Mouse (Mus musculus): ENCODE data around the gene Apol7b. TPM values are rescaled to one million over a fixed set of nuclear protein-coding genes. Genes with fewer than 3 reads are reported as not detected.
A peak's percentile ranks its signal among the peaks of the same experiment; 100 is the strongest.
"Not testable (repeated sequence)": the region's sequence is repeated elsewhere in the genome, so short reads cannot be mapped to it uniquely, and the experiment has no call there.

The Apol7b gene
- total RNA-seq (2021) = not detected
- long read RNA-seq, partial matches to known transcripts = 0 of 1 reads
- long read RNA-seq, other reads (novel, unspliced or antisense) = 1 of 1 reads

DNA sequence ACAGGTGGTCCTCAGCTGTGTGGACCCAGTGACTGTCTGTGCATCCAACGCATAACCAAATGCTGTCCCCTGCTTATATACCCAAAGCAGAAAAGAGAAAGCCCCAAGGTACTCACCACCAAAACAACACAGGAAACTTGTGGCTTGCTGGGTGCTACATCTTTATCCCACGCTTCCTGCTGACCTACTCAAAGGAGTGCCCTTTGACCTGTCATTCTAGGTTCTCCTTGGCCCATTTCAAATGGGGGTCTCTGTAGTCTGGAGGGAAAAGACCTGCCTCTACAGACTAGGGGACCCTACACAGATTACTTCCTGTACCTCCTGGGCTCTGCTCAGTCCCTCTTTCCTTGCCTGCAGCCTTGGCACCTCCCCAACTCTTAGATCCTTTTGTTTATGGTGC is at the start of gene Apol7b:
Apol7b (minus strand) TSS at position 101 of the 400 bp plus-strand sequence.
- DNase-seq (ENCODE audit: low spot score in 2 of 2) = not testable (repeated sequence)

GRCm38 (mm10) chr15:77494694-77495093 is 47.4 kb upstream of the Apol7b start:
- DNase-seq (ENCODE audit: low spot score in 2 of 2) = not testable (repeated sequence)

DNA sequence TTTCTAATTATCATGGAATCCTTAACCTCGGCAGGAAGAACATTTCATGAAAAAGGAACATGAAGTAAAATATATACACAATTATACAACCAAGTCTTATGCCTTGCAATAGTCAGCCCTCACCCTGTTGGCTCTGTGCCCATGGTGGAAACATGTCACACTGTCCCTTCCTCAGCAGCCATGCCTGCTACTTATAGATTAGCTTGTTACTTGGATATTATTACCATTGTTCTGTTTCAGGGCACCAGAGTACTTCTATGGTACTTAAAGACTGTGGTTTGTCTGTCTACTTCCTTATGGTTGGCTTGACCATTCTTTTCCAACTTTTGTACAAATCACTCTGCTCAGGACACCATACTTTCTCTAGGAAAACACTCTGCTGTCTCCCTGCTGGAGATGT is 45.9 kb upstream of the Apol7b start:
- DNase-seq (ENCODE audit: low spot score in 2 of 2) = not testable (repeated sequence)

- no peak for DNase-seq (ENCODE audit: low spot score in 2 of 2)
Measured at GRCm38 (mm10) chr15:77482140-77482794, 35.0 kb upstream of the Apol7b start.

DNA sequence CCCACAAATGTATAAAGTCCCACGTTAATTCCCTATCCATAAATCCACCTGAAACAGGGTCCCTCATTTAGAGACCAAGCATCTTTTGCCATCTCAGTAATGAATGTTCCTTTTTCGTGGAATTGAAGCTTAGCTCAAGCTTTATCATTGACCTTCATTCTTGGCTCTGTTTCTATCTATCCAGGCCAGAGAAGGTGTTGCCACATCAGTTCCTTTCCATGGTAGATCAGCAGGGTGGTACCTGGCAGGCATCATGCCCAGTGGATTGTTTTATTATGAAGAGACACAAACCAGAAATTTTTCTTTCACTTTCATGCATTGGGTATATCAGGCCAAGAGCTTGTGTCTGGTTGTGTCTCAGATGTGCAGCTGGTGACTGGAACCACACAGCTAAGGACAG is 29.4 kb upstream of the Apol7b start, which contains the start of gene Apol10a:
Apol10a (plus strand) TSS at position 355 of the 400 bp plus-strand sequence.
- DNase-seq (ENCODE audit: low spot score in 2 of 2) = not testable (repeated sequence)

- DNase-seq (ENCODE audit: low spot score in 2 of 2) = not testable (repeated sequence)
Measured at GRCm38 (mm10) chr15:77474699-77475390, 27.6 kb upstream of the Apol7b start.

- not testable (repeated sequence) for DNase-seq (ENCODE audit: low spot score in 2 of 2)
Measured at GRCm38 (mm10) chr15:77449927-77450326, 2.6 kb upstream of the Apol7b start.

GRCm38 (mm10) chr15:77445668-77446067 is 1.6 kb downstream of the Apol7b start:
- not testable (repeated sequence) for DNase-seq (ENCODE audit: low spot score in 2 of 2)

DNA sequence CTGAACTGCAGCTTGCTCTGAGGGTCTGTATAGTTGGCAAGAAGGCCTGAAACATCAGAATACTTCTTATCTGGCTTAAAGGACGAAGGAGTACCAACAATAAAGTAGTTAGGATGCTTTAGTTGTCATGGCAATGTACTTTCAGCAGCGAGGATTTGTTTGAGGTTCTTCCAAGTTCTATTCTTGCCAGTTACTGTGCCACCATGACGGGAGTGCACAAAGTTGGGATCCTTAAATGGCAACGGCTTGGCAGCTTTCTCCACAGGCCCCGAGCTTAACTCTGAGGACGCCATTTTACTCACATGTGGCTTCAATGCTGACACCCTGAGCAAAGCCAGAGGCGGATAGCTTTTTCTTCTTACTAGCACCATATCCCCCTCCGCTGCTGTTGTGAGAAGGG is 2.5 kb downstream of the Apol7b start:
- DNase-seq (ENCODE audit: low spot score in 2 of 2) = peak; percentile 13 to 52

DNA sequence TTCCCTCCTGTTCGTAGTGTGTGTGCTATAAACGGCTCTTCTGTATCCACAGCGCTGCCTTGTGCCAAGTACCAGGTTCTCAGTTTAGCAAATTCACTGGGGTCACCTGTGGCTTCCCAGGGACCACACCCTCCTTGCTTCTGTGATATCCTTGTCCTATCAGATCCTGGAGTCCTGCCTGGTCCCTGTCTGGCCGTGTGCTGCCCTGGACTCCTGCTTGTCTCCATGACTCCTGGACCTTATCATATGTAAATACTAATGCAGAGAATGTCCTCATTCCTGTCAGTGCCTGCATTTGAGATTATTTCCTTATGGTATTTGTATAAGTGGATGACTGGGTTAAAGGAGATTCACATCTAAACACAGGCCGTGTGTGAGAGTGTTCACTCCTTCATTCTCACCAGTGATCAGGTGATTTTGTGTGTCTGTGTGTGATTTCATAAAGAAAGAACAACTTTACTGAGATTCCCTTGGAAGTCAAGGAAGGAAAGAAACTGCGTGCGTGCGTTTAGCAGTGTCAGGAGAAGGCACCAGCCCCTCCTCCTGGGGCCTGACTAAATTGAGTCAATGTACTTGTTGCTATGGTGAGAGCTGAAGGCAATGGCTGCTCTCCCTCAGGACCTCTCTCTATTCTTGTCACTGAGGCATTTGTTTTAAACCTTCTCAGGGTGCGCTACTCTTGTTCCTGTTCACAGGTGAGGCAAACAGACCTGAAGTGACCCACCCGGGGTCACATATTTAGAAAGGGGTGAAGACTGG is 18.4 kb downstream of the Apol7b start:
- DNase-seq (ENCODE audit: low spot score in 2 of 2) = not testable (repeated sequence)

GRCm38 (mm10) chr15:77422925-77423324 is 24.4 kb downstream of the Apol7b start:
- not testable (repeated sequence) for DNase-seq (ENCODE audit: low spot score in 2 of 2)

DNA sequence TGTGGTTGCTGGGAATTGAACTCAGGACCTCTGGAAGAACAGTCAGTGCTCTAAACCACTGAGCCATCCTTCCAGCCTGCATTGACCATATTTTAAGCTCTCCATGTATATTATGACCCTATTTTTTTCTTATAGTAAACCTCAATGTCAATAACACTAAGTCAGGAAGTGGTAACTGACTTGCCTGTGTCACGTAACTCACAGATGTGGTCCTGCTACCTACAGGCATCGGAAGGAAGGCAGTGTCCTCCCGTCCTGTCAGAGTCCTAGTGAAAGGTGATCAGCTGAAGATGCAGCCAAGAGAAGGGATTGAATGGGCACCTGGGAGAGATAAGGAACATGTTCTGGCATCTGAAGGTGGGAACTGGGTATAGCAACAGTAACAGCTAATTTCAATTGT is 27.6 kb downstream of the Apol7b start:
- not testable (repeated sequence) for DNase-seq (ENCODE audit: low spot score in 2 of 2)

DNA sequence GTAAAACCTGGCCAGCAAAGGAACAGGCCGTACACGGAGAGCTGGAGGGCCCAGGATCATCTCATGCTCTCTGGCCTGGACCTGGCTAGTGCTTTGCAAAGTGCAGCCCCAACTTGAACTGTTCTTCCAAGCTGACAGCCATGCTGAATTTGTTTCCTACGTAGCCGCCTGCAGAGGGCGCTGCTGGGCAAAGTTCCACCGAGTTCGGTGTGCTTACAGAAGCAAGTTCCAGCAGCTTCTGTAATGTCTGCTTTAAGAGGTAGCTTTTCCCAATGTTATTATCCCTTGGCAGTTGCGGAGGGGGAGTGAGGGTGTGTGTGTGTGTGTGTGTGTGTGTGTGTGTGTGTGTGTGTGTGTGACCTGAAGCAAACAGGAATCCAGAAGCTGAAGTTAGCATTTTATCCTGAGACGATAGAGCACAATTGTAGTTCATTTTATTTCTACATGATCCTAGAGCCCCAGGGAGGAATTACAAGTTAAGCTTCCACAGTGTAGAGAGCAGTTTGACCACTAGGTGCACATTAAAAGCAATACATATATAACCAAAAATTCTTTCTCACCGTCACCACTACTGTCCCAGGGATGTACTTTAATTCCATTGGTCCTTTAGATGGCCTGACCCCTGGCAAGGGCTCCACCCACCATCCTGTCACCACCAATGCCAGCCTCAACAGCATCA is 30.5 kb downstream of the Apol7b start:
- not testable (repeated sequence) for DNase-seq (ENCODE audit: low spot score in 2 of 2)

- not testable (repeated sequence) for DNase-seq (ENCODE audit: low spot score in 2 of 2)
Measured at GRCm38 (mm10) chr15:77415653-77416052, 31.6 kb downstream of the Apol7b start.

GRCm38 (mm10) chr15:77412695-77413094 is 34.6 kb downstream of the Apol7b start:
- DNase-seq (ENCODE audit: low spot score in 2 of 2) = not testable (repeated sequence)

GRCm38 (mm10) chr15:77411035-77411434 is 36.3 kb downstream of the Apol7b start, which contains the start of gene Apol9a:
Gene Apol9a (minus strand): TSS chr15:77411135.
- not testable (repeated sequence) for DNase-seq (ENCODE audit: low spot score in 2 of 2)

GRCm38 (mm10) chr15:77406370-77406769 is 40.9 kb downstream of the Apol7b start:
- not testable (repeated sequence) for DNase-seq (ENCODE audit: low spot score in 2 of 2)

GRCm38 (mm10) chr15:77399027-77399426 is 48.3 kb downstream of the Apol7b start, which contains the start of gene Apol7a:
Gene Apol7a (minus strand): TSS chr15:77399110.
- peak in 1 of 2 experiments; percentile 17 for DNase-seq (ENCODE audit: low spot score in 2 of 2)

GRCm38 (mm10) chr15:77397450-77398132 is 49.7 kb downstream of the Apol7b start:
- DNase-seq (ENCODE audit: low spot score in 2 of 2) = not testable (repeated sequence)

DNA sequence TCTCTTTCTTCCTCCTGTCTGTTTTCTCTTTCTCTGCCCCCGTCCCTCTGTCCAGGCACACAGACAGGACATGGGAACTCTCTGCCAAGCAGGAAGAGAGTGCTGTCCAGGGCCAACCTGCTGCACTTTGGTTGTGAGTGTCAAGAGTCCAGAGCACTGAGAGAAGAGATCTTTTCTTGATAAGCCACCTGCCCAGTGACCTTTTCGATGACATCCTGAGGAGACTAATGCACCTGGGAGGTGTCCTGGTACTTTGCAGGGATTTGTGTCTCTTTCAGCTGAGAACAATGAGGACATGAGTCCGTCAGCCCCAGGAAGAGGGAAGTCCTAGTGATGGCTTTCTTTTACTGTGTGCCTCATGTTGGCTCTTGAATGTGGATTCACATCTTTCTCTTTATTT is 53.5 kb downstream of the Apol7b start:
- not testable (repeated sequence) for DNase-seq (ENCODE audit: low spot score in 2 of 2)
